Mouse (Mus musculus) adrenal gland, adult 2 months (tissue): Measurements from ENCODE around the gene Gm20441. TPM values are rescaled to one million over a fixed set of nuclear protein-coding genes. Genes with fewer than 3 reads are reported as not detected.
"Not testable (repeated sequence)": the region's sequence is repeated elsewhere in the genome, so short reads cannot be mapped to it uniquely, and the experiment has no call there.

Experiments
- DNase-seq: peaks from one replicate; pipeline ENCODE4 v3.0.0; 2021
- polyA plus RNA-seq: library from polyadenylated mRNA; depleted of rRNA; stranded (reverse); fragments of >200 nt; gene quantifications from 2 replicates; pipeline ENCODE4 v1.2.3, GENCODE M21; 2012
- total RNA-seq, 2 experiments: library from RNA; stranded (reverse); gene quantifications; 2 replicates each; pipeline ENCODE4 v1.2.3; 2021

Gene Gm20441
- total and polyA plus RNA-seq, 3 experiments: not detected

GRCm38 (mm10) chr10:75779206-75780174 is 1.3 kb downstream of the Gm20441 start:
- no peak for DNase-seq

- DNase-seq: no peak
These were observed 2.9 kb downstream of the Gm20441 start for GRCm38 (mm10) chr10:75777885-75778284.

GRCm38 (mm10) chr10:75776562-75776961 is 4.2 kb downstream of the Gm20441 start:
- DNase-seq: no peak

GRCm38 (mm10) chr10:75774587-75774986 is 6.2 kb downstream of the Gm20441 start:
- no peak for DNase-seq

- no peak for DNase-seq
These were observed 6.7 kb downstream of the Gm20441 start for GRCm38 (mm10) chr10:75774102-75774501.

- DNase-seq: peak; percentile 91
These were observed 7.7 kb downstream of the Gm20441 start, which contains the start of gene Ddt for GRCm38 (mm10) chr10:75772795-75773664. Ddt (minus strand) TSS chr10:75773414.

GRCm38 (mm10) chr10:75767756-75768155 is 13.0 kb downstream of the Gm20441 start:
- not testable (repeated sequence) for DNase-seq

- DNase-seq: no peak
These were observed 13.9 kb downstream of the Gm20441 start for GRCm38 (mm10) chr10:75766856-75767255.

- DNase-seq: peak; percentile 53
These were observed 16.0 kb downstream of the Gm20441 start for GRCm38 (mm10) chr10:75764519-75765473.

- peak; percentile 97 for DNase-seq
These were observed 16.9 kb downstream of the Gm20441 start, which contains the start of gene Cabin1 for GRCm38 (mm10) chr10:75763682-75764518. Cabin1 (minus strand) TSS chr10:75764341.

- no peak for DNase-seq
These were observed 18.3 kb downstream of the Gm20441 start for GRCm38 (mm10) chr10:75762413-75762812.

- no peak for DNase-seq
These were observed 20.4 kb downstream of the Gm20441 start for GRCm38 (mm10) chr10:75760311-75760710.

GRCm38 (mm10) chr10:75756719-75757118 is 24.0 kb downstream of the Gm20441 start:
- DNase-seq: no peak

GRCm38 (mm10) chr10:75744017-75744416 is 36.7 kb downstream of the Gm20441 start:
- DNase-seq: peak; percentile 71

GRCm38 (mm10) chr10:75743369-75743768 is 37.4 kb downstream of the Gm20441 start:
- no peak for DNase-seq

GRCm38 (mm10) chr10:75740866-75741265 is 39.9 kb downstream of the Gm20441 start:
- DNase-seq: peak; percentile 13

GRCm38 (mm10) chr10:75725449-75725848 is 55.3 kb downstream of the Gm20441 start:
- no peak for DNase-seq
